Mouse (Mus musculus) testis, adult 2 months (tissue): ENCODE results near the gene Gnptab.

ENCODE experiments used
- CTCF ChIP-seq: fragments of 200-500 bp; IDR thresholded peaks from 2 replicates; pipeline ENCODE4 v1.5.1; 2012; ENCODE audit warnings: low read depth, mild to moderate bottlenecking, inconsistent platforms, low read length, moderate library complexity; ENCODE audit not compliant: control insufficient read depth, insufficient read depth, insufficient replicate concordance
- POLR2A ChIP-seq: fragments of 200-500 bp; IDR thresholded peaks from 2 replicates; pipeline ENCODE4 v1.6.1; 2012; ENCODE audit warnings: low read depth, mild to moderate bottlenecking, inconsistent platforms, low read length, moderate library complexity; ENCODE audit not compliant: control insufficient read depth

GRCm38 (mm10) chr10:88356114-88356982 is 22.6 kb upstream of the Gnptab start:
- TF ChIP-seq POLR2A: no peak; the same call in 1 of the 2 replicates
- no peak for TF ChIP-seq CTCF
